Mouse (Mus musculus) lung, adult 2 months (tissue): Measurements from ENCODE around the gene Setd1a.
A peak's percentile ranks its signal among the peaks of the same experiment; 100 is the strongest.

ENCODE experiments used
- CTCF ChIP-seq: fragments of 200-500 bp; IDR thresholded peaks from 2 replicates; pipeline ENCODE4 v1.5.1; 2011; ENCODE audit warnings: mild to moderate bottlenecking, low read length, control low read depth; ENCODE audit not compliant: insufficient read depth
- POLR2A ChIP-seq: fragments of 200-500 bp; IDR thresholded peaks from 2 replicates; pipeline ENCODE4 v1.6.1; 2011; ENCODE audit warnings: low read depth, mild to moderate bottlenecking, control low read depth, low read length, borderline replicate concordance; ENCODE audit errors: extremely low read depth

- peak; percentile 98 for TF ChIP-seq POLR2A
- TF ChIP-seq CTCF: no peak
Measured at GRCm38 (mm10) chr7:127769651-127770038, 6.8 kb upstream of the Setd1a start, which contains the start of gene Orai3.
